Mouse (Mus musculus) megakaryocyte, embryonic 14.5 days (primary cell): ENCODE measurements at regions not wholly inside any gene's neighbourhood (a gene's known extent, or its start where the extent isn't known, plus 50 kb on each side); places are given as distances from the start of the nearest gene placed in this dataset.

Experiments used
- FLI1 ChIP-seq: IDR thresholded peaks from 2 replicates; pipeline ENCODE4 v1.6.1; 2012; ENCODE audit warnings: low read length, inconsistent platforms, mixed read lengths
- GATA1 ChIP-seq: IDR thresholded peaks from 3 replicates; pipeline ENCODE4 v1.6.1; 2012; ENCODE audit warnings: mixed read lengths, low read length, inconsistent platforms, borderline replicate concordance

GRCm38 (mm10) chr5:51984966-51985365 is 205.3 kb downstream of the Dhx15 start:
- TF ChIP-seq GATA1 (no peak), FLI1 (no peak)
